Mouse (Mus musculus): ENCODE measurements around the gene Gm13287.
"Not testable (repeated sequence)": the region's sequence is repeated elsewhere in the genome, so short reads cannot be mapped to it uniquely, and the experiment has no call there.

- TF ChIP-seq CTCF (IDR thresholded peaks at IDR 0.05; ENCODE audit: extremely low read depth, insufficient read depth, insufficient read length, insufficient replicate concordance); POLR2A (IDR thresholded peaks at IDR 0.05; ENCODE audit: low read depth, low read length): not testable (repeated sequence)
These were observed 22.7 kb upstream of the Gm13287 start for GRCm38 (mm10) chr4:88780320-88780719.

Data from spleen, adult 2 months (tissue).